Mouse (Mus musculus) erythroblast, embryonic 14.5 days (primary cell): ENCODE measurements around the gene Men1.

ENCODE experiments used
- GATA1 ChIP-seq: IDR thresholded peaks from 2 replicates; pipeline ENCODE4 v1.6.1; 2012; ENCODE audit warnings: low read length, inconsistent platforms, mixed read lengths
- TAL1 ChIP-seq: IDR thresholded peaks from 3 replicates; pipeline ENCODE4 v1.6.1; 2012; ENCODE audit warnings: low read length, inconsistent platforms, mixed read lengths

DNA sequence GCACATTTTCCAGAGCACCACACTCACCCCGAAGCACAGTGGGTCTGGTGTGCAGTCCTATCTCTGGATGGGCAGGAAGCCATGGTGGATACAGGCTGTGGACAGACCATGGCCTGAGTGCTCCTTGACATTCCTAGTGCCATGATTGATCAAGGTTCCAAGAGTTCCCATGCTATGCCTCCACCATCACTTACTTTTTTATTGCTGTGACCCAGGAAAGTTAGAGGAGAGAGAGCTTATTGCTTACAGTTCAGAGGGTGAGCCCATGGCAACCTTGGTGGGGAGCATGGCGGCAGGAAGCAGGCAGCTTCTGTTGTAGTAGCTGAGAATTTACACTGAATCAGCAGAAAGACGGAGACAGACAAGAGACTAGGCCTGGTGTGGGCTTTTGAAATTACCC, 26.5 kb downstream of the Men1 start:
- TF ChIP-seq GATA1 (no peak), TAL1 (no peak)
